Mouse (Mus musculus) left cerebral cortex, postnatal 36 days (tissue): ENCODE measurements around the gene Kif23. TPM values are rescaled to one million over a fixed set of nuclear protein-coding genes. Genes with fewer than 3 reads are reported as not detected.

Experiments
- DNase-seq, 2 experiments: peaks; one replicate each; pipeline ENCODE4 v3.0.0; 2021 to 2022; ENCODE audit warnings: low spot score in 2 of 2, mixed read lengths in 1 of 2
- intact Hi-C: fragments of 180-260 bp; cut with DNase I; formaldehyde crosslinking; loops from one replicate; pipeline ENCODE4 v1.15.1; 2025
- total RNA-seq, 2 experiments: library from RNA; stranded (reverse); gene quantifications; 2 replicates each; pipeline ENCODE4 v1.2.3; 2021

Gene Kif23
- total RNA-seq, 2 experiments from 2014 or later = 2.6 to 3.6 TPM

DNA sequence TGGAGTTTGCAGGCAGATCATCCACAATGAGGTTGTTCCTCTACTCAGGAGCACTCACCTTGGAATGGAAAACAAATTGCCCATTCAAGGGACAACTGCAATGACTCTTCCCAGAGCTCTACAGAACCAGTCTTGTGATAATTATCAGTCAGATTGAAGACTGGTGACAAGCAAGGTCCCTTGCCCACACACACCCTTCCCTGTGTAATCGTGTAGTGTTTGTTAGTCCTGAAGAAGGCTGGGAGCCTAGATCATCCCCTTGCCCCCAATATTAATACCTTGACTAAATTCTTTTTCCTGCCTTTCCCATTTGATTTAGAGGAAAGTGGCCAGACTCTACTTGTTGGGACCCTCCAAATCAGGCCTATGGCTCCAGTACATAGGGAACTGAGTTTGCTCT lies 36.9 kb downstream of the Kif23 start:
- intact Hi-C loops = no loop called here
- no peak for DNase-seq

DNA sequence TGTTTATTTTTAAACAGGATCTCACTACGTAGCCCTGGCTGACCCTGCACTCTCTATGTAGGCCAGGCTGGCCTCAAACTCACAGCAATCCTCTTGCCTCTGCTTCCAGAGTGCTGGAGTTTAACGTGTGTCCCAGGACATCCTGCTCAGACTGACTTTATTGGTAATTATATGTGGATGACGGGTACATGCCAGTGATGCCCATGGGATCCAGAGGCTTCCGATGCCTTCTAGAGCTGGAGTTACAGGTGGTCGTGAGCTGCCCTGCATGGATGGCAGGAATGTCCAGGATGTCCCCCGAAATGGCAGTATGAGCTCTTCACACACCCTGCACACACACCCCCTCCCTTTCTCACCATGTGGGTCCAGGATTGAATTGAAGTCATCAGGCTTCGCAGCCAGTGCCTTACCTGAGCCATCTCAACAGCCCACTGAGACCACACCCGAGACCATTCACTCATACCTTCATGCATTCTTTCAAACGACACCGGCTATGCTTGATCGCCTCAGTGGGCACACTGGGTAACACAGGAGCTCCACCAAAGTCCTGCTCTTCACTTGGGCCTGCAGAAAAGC lies 37.7 kb downstream of the Kif23 start:
- DNase-seq = no peak
- intact Hi-C loops = no loop called here

DNA sequence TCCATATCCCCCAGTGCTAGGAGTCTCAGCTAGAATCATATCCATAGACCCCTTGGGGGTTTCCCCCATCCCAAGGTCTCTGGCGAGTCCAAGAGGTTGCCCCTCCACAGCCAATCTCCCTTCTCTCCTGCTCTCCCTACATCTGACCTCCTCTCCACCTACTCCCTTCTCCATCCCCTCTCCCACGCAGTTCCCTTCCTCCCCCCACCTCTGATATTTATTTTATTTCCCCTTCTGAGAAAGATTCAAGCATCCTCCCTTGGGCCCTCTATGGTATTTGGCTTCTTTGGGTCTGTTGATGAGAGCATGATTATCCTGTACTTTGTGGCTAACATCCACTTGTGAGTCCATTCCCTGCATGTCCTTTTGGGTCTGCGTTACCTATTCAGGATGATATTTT lies 38.2 kb downstream of the Kif23 start:
- intact Hi-C loops = no loop called here
- no peak for DNase-seq

DNA sequence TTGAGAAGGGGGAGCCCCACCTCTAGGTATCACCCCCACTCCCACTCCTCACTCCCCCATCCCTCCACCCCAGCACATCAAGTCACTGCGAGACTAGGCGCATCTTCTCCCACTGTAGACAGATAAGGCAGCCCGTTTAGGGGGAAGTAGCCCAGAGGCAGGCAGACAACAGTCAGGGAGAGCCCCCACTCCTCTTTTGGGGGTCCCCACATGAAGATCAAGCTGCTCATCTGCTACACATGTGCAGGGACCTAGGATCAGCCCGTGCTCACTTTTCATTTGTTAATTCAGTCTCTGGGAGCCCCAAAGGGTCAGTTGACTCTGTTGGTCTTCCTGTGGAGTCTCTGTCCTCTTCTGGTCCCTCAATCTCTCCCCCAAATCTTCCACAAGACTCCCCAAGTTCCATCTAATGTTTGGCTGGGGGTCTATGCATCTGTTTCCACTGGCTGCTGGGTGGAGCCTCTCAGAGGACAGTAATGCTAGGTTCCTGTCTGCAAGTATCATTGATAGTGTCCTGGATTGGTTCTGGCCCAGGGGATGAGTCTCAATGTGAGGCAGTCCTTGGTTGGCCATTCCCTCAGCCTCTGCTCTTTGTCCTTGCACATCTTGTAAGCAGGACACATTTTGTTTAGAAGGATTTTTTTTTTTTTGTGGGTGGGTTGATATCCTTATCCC lies 38.8 kb downstream of the Kif23 start:
- intact Hi-C loops = no loop called here
- DNase-seq = no peak

DNA sequence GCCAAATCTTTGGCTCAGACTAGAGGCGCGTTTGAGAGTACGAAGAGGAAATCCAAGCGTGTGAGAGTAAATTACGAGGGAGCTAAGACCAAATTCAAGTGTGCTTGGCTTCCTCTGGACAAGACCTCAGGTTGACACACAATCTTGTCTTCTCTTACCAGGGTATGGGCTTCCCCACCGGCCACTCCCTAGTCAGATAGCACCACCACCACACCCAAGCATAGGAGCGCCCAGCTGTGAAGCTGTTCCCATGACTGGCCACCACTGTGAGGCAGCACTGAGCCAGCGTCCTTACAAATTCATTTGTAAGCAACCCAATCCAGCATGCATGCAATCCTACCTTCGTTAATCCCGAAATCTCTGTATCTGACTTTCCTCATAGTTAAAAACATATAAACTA lies 39.7 kb downstream of the Kif23 start:
- intact Hi-C loops = no loop called here
- no peak for DNase-seq

DNA sequence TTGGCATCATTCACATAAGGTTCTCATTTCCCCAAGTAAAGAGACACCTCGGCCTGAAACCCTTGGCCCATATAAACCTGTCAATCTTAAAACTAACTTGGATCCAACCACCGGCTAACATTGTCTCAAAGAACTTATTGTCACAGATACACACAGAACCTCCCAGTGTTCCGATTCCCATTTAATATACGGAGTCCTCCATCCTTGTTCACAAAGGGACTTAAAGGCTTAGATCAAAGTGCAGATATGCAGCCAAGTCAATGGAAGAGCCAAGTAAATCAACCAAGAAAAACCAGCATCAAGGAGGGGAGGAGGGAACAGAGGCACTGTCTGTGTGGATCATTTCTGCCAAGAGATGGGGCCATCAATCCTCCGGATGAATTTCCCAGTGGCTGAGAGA lies 41.0 kb downstream of the Kif23 start:
- intact Hi-C loops = no loop called here
- DNase-seq = no peak

DNA sequence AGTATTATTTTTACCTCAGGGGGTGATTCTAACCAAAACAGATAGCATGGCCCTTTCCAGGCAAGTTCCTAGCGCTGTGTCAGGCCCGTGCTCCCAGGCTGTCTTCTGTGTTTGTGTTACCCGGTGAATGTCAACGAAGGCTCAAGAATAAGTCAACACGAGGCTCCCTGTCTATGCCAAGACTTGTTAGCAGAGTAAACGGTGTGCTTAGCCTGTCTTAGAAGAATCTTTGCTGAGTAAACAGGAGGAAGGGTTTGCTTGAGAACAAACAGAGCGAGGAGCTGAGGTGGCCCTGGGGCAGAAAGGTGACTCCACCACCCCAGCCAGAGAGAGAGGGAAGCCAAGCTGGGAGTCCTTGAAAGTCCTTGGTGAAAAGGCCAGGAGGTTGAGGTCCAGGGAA lies 42.4 kb downstream of the Kif23 start:
- DNase-seq = no peak
- intact Hi-C loops = loop anchor here (5.0 kb wide), 1 partner anchor 857 kb away; no protein-coding TSS in a partner anchor

DNA sequence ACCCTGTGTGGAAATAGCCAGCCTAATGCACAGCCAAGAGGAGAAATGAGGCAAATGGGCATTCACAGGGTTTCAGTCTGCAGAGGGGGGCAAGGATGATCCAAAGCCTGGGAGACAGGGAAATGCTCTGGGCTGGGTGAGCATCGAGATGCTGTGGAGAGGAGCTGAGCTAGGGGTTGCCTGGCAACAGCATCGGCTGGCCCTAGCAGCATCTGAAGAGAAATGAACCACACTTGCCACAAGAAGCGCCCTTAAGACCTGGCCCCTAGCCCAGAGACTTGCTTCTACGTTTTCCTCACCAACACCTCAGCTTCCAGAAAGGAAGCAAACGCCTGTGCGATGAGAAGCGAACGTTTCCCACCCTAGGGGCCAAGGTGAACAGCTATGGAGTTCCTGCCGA lies 44.1 kb downstream of the Kif23 start:
- intact Hi-C loops = loop anchor here (2.0 to 5.0 kb wide), 2 partner anchors 855 to 1146 kb away; no protein-coding TSS in a partner anchor
- peak in 1 of 2 experiments; percentile 24 for DNase-seq

DNA sequence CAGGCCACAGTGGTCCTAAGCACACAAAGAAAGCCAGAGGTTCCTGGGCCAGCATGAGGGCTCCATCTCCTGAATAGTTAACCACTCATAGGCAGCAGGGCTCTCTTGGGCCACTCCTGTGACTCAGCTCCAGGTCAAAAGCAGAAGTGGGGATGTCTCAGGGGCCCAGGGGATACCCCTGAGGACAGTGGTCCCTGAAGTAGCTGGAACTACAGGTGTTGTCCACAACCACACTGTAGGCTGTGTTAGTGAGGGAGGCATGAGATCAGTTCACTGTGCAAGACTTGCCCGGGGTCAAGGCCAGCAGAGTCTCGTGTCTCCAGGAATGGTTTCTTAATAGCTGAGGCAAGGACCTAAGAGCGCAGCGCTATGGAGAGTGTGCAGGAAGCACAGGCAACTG lies 45.0 kb downstream of the Kif23 start:
- intact Hi-C loops = loop anchor here (5.0 kb wide), 1 partner anchor 854 kb away; no protein-coding TSS in a partner anchor
- DNase-seq = no peak

DNA sequence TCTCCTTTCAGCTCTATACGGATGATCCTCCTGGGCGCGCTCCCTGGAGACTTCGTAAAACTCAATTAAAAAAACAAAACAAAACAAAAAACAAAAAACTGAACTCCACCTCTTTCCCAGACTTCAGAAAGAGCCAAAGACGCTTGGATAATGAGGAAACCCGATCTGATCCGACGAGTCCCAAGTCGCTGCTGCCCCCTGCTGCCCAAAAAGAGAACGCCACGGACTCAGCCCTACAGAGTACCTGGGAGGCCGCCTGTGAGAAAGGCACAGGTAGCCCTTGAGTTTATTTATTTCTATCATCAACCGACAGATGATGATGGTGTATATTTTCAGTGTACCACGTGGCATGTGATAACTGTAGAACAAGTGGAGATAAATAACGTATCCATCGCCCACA lies 46.8 kb downstream of the Kif23 start:
- intact Hi-C loops = loop anchor here (5.0 kb wide), 4 partner anchors 528 to 1083 kb away; partner anchors contain the start of gene Tle3
- DNase-seq = peak; percentile 74 to 83

DNA sequence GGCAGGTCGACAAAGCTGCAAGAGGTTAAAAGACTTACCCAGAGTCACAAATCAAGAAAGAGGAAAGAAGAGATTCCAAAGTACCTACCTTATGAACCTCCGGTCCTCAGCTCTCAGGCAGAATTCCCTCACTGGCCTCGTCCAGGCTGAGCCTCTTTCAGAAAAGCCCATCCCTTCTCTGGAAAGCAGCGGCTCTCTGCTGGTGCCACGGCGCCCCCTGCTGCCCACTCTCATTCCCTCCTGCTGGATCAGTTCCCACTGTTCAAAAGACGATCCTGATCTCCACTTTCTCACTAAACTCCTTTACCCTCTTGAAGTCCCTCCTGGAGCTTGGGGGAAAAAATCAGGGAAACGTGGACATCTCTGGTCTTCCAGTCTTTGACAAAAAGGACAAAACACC lies 48.2 kb downstream of the Kif23 start:
- intact Hi-C loops = loop anchor here (5.0 kb wide), 3 partner anchors 526 to 1081 kb away; partner anchors contain the start of gene Tle3
- peak; percentile 66 to 80 for DNase-seq

DNA sequence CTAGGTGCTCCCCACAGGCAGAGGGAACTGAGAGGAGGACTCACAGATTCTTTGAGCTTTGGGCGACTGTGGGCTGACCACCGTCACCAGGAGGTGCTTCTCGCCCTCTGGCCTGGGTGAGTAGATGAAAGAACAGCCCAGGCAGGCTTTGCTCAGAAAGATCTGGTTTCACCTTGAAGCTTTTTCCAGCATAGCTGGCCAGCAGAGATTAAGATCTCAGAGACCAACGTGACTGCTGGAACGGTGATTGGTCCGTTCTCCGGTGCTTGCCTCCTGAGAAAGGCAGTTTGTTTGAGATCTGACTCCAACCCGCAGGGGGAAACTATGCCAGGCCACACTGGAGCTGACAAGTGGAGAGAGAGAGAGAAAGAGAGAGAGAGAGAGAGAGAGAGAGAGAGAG lies 51.6 kb downstream of the Kif23 start:
- intact Hi-C loops = loop anchor here (5.0 kb wide), 3 partner anchors 523 to 1078 kb away; partner anchors contain the start of gene Tle3
- no peak for DNase-seq

DNA sequence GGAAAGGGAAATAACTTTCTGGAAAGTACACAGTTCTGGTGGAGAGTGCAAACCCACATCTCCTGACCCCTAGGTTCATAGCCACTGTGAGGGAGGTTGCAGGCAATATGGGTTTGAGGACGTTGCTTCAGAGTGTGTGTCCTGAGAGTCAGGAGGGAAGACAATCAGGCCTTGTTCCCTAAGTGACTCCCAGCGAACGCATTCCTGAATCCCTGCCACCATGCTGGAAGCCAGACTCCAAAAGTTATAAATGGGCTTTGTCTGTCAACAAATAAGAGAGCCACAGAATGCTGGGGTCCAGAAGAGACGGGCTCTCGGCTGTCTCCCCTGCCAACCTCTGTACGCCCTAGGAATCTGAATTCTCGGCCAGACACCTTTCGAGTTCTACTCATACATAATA lies 56.7 kb downstream of the Kif23 start:
- no peak for DNase-seq
- intact Hi-C loops = no loop called here

DNA sequence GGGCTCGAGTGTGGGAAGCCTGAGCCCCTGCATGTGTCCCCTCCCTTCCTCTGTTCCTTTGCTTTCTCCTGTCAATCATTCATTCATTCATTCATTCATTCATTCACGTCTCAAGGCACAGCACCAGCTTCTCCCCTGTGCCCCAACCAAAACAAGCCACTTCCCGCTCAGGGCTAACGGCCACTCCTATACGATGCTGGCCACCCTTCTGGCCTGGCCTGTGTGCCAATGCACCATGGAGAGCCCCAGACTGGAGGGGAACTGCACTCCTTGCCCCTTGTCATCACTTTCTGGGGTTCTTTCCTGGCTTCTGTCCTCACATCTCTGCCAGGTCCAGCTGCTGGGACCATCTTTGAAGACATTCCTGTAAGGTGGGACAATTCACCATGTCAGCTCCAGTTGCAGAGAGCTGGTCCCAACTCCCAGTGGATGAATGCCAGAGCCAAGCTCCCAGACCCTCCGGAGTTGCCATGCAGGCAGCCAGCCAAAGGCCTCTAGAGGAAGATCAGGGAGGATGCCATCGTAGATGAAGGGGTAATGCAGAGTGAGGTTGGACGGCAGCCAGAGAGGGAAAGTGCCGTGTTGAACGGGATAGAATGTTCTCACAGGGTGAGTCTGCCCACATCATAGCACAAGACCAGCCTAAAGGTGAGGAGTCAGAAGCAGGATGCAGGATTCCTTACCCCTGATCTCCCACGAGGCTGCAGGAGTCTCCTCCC lies 58.8 kb downstream of the Kif23 start:
- intact Hi-C loops = no loop called here
- no peak for DNase-seq

DNA sequence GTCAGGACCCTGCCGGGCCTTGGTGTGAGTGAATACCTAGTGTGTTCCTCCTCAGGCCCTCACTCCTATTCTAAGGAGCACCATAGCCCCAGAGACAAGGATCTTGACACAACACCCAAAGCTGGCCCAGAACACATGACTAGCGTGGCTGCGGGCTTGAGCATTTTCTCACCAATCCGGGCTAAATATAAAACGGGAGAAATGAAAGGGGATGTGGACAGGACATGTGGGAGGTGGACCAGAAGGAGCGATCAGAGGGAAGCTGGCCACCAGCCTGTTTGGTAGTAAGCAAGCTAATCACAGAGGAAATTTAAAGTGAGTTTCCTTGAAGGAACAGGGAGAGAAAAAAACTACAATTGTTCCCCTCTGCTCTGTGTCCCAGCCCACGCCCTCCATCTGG lies 60.6 kb downstream of the Kif23 start:
- intact Hi-C loops = no loop called here
- no peak for DNase-seq

DNA sequence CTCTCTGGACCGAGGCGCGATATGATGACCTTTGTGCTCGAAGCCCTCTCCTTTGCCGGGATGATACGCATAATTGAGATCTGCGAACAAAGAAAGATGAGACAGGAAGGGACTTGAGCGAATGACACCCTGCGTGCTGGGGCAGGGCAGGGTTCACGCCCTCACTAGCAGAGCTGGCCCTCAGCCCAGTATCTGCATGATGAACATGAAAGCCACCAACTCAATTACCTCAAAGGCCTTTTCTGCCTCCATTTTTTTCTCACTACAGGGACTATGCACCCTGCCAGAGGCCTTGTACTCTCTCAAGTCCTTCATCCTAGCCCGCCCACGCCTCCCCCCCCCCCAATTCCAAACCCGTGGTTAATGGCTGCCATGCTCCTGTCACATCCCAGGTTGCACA lies 61.6 kb downstream of the Kif23 start:
- DNase-seq = no peak
- intact Hi-C loops = no loop called here

DNA sequence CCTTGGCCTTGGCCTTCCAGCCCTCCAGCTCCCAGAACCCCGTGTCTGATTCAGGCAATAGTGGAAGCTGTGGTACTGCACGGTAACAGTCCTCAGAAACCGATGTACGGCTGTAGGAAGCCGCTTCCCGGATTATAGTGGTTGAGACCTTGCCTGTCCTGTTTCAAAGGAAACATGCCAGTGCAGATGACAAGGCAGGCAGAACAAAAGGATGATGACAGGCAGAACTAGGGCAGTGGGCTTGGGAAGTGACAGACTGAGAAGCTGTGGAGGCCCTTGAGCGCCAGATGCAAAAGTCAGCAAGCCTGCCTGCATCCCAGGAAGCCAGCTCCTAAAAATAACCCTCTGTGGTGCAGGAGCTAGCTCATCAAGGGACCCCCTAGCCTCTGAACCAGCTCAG lies 62.2 kb downstream of the Kif23 start:
- no peak for DNase-seq
- intact Hi-C loops = no loop called here

DNA sequence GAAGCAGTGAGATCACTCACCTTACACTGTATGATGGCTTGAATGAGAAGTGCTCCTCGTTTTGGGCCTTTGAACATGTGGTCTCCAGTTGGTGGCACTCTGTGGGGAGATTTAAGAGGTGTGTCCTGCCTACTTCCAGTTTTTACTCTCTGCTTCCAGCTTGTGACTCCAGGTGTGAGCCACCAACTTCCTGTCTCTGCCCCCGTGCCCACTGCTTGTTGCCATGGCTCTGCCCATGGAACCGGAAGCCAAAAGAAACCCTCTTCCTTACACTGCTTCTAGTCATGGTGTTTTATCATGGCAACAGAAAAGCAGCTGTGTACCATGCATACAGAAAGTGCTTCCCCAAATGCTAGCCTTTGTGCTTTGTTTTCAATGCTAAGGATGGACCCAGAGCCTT lies 64.4 kb downstream of the Kif23 start:
- DNase-seq = no peak
- intact Hi-C loops = no loop called here

DNA sequence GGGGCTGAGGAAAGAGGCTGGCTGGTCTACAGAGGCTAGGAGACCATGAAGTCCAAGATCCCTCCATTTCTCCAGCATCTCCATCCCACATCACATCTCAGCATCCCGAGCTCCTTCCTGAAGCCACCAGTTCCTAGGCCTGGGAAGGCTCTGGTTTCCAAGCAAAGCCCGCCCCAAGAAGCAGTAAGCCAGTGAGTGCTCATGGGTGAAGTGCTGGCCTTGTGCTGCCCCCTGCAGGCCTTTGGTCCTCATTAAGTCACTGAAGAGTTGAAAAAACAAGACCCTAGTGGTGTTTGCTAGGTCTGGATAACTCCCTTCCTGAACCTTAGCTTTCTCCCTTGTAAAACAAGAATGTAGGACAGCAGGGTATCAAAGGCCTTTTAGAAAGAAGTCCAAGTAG lies 67.7 kb downstream of the Kif23 start:
- peak; percentile 49 for DNase-seq
- intact Hi-C loops = no loop called here

DNA sequence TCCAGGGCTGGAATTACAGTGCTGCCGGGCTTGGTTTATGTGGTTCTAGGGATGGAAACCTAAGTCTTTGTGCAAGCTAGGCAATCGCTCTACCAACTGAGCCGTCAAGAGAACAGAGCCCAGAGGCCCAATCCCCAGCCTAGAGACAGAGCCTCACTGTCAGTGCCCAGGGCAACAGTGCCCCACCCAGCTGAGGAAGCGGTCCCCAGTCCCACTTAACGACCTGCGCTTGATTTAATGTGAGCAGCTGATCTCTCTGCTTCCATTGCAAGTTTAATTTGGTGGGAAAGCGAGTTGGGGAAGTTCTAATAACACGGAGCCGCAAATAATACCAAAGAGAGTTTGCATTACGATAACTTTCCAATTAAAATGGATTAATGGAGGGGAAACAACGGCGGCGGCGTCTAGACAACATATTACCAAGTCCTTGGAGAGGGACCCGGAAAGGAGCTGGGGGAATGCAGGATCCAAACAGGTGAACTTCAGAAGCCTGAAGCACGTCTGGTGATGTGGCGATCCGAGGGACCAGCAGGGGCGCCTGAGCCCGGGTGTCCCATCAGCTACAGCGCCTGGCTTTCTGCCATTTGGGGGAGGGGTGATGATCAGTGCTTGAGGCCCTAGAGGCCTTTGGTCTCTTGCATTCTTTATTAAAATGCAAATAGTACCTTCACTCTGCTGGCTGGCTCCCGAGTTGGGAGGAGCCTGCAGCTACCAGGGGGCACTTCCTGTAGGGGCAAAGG lies 69.0 kb downstream of the Kif23 start:
- no peak for DNase-seq
- intact Hi-C loops = no loop called here
